Mouse (Mus musculus) midbrain, postnatal 0 days (tissue): ENCODE data around the gene Rab8a. TPM values are rescaled to one million over a fixed set of nuclear protein-coding genes. Genes with fewer than 3 reads are reported as not detected.
A peak's percentile ranks its signal among the peaks of the same experiment; 100 is the strongest.

Experiments used
- ATAC-seq: fragments of 200-750 bp; cut with Nextera tagmentation; 2 replicates; pipeline ENCODE4 v1.8.0; 2017; ENCODE audit warnings: moderate number of reproducible peaks, mild to moderate bottlenecking, moderate TSS enrichment, moderate library complexity; ENCODE audit not compliant: low FRiP score
- DNase-seq: peaks from one replicate; pipeline ENCODE4 v3.0.0-alpha.2; 2015; ENCODE audit warnings: low spot score
- H3K27ac ChIP-seq: fragments of 300-500 bp; sonication (generic); 2 replicates; pipeline ENCODE4 v1.5.1; 2014; ENCODE audit warnings: low read depth, mild to moderate bottlenecking, low read length, mixed read lengths
- H3K27me3 ChIP-seq: fragments of 300-500 bp; sonication (generic); 2 replicates; pipeline ENCODE4 v1.6.1; 2014; ENCODE audit warnings: low read length, control low read depth, mixed read lengths; ENCODE audit not compliant: insufficient read depth
- H3K36me3 ChIP-seq: fragments of 300-500 bp; sonication (generic); 2 replicates; pipeline ENCODE4 v1.6.1; 2014; ENCODE audit warnings: low read length, control low read depth, mixed read lengths; ENCODE audit not compliant: insufficient read depth
- H3K4me1 ChIP-seq: fragments of 300-500 bp; sonication (generic); 2 replicates; pipeline ENCODE4 v1.6.1; 2014; ENCODE audit warnings: mild to moderate bottlenecking, control low read depth, antibody characterized with exemption, low read length, mixed read lengths; ENCODE audit not compliant: insufficient read depth
- H3K4me2 ChIP-seq: fragments of 300-500 bp; sonication (generic); 2 replicates; pipeline ENCODE4 v1.6.1; 2014; ENCODE audit warnings: low read depth, mild to moderate bottlenecking, low read length, mixed read lengths; ENCODE audit not compliant: poor library complexity, severe bottlenecking
- H3K4me3 ChIP-seq: fragments of 300-500 bp; sonication (generic); 2 replicates; pipeline ENCODE4 v1.5.1; 2014; ENCODE audit warnings: low read depth, mild to moderate bottlenecking, low read length, moderate library complexity
- H3K9ac ChIP-seq: fragments of 300-500 bp; sonication (generic); replicated peaks from 2 replicates; pipeline ENCODE4 v1.6.1; 2014; ENCODE audit warnings: mild to moderate bottlenecking, low read length, moderate library complexity, mixed read lengths; ENCODE audit not compliant: poor library complexity, severe bottlenecking
- H3K9me3 ChIP-seq: fragments of 300-500 bp; sonication (generic); 2 replicates; pipeline ENCODE4 v1.6.1; 2016; ENCODE audit warnings: low read length, control low read depth
- CTCF ChIP-seq: IDR thresholded peaks from 2 replicates; pipeline ENCODE4 v1.5.1; 2016; ENCODE audit warnings: antibody characterized with exemption, mild to moderate bottlenecking
- WGBS: fragments of 180-500 bp; shearing (Covaris S2); extraction: QIAGEN DNeasy Blood & Tissue Kit; methylation state at CpG from one replicate; pipeline ENCODE4 v1.1.7; 2014; 5-methylcytosine and 5-hydroxymethylcytosine counted together
- polyA plus RNA-seq: library from polyadenylated mRNA; unstranded; fragments of >200 nt; fragmentation: Nextera tagmentation; extraction: Ambion mirVana; gene quantifications from 2 replicates; pipeline ENCODE4 v1.2.1, GENCODE M21; 2015
- total RNA-seq: library from RNA; depleted of rRNA; stranded (reverse); fragments of >200 nt; gene quantifications from 2 replicates; pipeline ENCODE4 v1.2.3, GENCODE M21; 2014

Rab8a gene
- total and polyA plus RNA-seq, 2 experiments from 2014 or later: 43.0 to 66.9 TPM

GRCm38 (mm10) chr8:72162821-72163220 lies 1.8 kb downstream of the Rab8a start:
- Histone ChIP-seq H3K9me3 (no peaks in the 10 kb centered on the region), H3K27ac (no peak overlapping the region), H3K27me3 (no peaks in the 10 kb centered on the region), H3K4me1 (peaks cover 7% of the 10 kb centered on the region; the same call in 1 of the 2 replicates), H3K36me3 (peaks cover 5% of the 10 kb centered on the region; the same call in 1 of the 2 replicates), H3K4me2 (no peak overlapping the region; the same call in 1 of the 2 replicates), H3K4me3 (no peak overlapping the region), H3K9ac (no peak overlapping the region)
- ATAC-seq (no peak), DNase-seq (no peak)
- TF ChIP-seq CTCF: no peak

- no peak overlapping the region for H3K27ac ChIP-seq
- no peak overlapping the region for H3K9ac ChIP-seq
- no peaks in the 10 kb centered on the region for H3K9me3 ChIP-seq
- DNase-seq (no peak), ATAC-seq (no peak)
- H3K4me3 ChIP-seq: no peak overlapping the region
- no peaks in the 10 kb centered on the region for H3K27me3 ChIP-seq
- H3K4me2 ChIP-seq: no peak overlapping the region
- no peaks in the 10 kb centered on the region for H3K4me1 ChIP-seq
- no peak for TF ChIP-seq CTCF
- WGBS: 95% methylated on average over 3 of the region's 3 CpGs
- H3K36me3 ChIP-seq: peaks cover 61% of the 10 kb centered on the region
These were observed 8.2 kb downstream of the Rab8a start for GRCm38 (mm10) chr8:72169098-72169668.

GRCm38 (mm10) chr8:72169681-72170249 lies 8.8 kb downstream of the Rab8a start:
- H3K36me3 ChIP-seq: peaks cover 66% of the 10 kb centered on the region
- H3K9me3 ChIP-seq: no peaks in the 10 kb centered on the region
- no peak overlapping the region for H3K4me3 ChIP-seq
- ATAC-seq (no peak), DNase-seq (no peak)
- 94% methylated on average over 3 of the region's 3 CpGs for WGBS
- no peaks in the 10 kb centered on the region for H3K27me3 ChIP-seq
- H3K27ac ChIP-seq: no peak overlapping the region
- H3K4me2 ChIP-seq: no peak overlapping the region
- no peak for TF ChIP-seq CTCF
- H3K9ac ChIP-seq: no peak overlapping the region
- H3K4me1 ChIP-seq: no peaks in the 10 kb centered on the region

- Histone ChIP-seq H3K27ac (no peak overlapping the region), H3K4me2 (no peak overlapping the region), H3K27me3 (no peaks in the 10 kb centered on the region), H3K36me3 (peaks cover 63% of the 10 kb centered on the region), H3K9me3 (no peaks in the 10 kb centered on the region), H3K4me1 (no peaks in the 10 kb centered on the region), H3K9ac (no peak overlapping the region), H3K4me3 (no peak overlapping the region)
- peak; percentile 80 for TF ChIP-seq CTCF
- WGBS: 58% methylated on average over 5 of the region's 5 CpGs
- peak; percentile 74 for DNase-seq
- ATAC-seq: peak; percentile 45
These were observed 16.4 kb downstream of the Rab8a start for GRCm38 (mm10) chr8:72177346-72177925.

GRCm38 (mm10) chr8:72183554-72184202 lies 22.7 kb downstream of the Rab8a start:
- ATAC-seq (no peak), DNase-seq (peak; percentile 53)
- 79% methylated on average over 2 of the region's 2 CpGs for WGBS

More at GRCm38 (mm10) chr8:72183554-72184202, 22.7 kb downstream of the Rab8a start:
- H3K4me2 ChIP-seq: no peak overlapping the region
- no peak overlapping the region for H3K27ac ChIP-seq
- no peaks in the 10 kb centered on the region for H3K9me3 ChIP-seq
- no peaks in the 10 kb centered on the region for H3K27me3 ChIP-seq
- H3K9ac ChIP-seq: no peak overlapping the region
- H3K4me3 ChIP-seq: no peak overlapping the region
- H3K4me1 ChIP-seq: no peaks in the 10 kb centered on the region
- peaks cover 19% of the 10 kb centered on the region for H3K36me3 ChIP-seq
- TF ChIP-seq CTCF: no peak
